Mouse (Mus musculus): ENCODE measurements around the gene Sdhaf3.

DNA sequence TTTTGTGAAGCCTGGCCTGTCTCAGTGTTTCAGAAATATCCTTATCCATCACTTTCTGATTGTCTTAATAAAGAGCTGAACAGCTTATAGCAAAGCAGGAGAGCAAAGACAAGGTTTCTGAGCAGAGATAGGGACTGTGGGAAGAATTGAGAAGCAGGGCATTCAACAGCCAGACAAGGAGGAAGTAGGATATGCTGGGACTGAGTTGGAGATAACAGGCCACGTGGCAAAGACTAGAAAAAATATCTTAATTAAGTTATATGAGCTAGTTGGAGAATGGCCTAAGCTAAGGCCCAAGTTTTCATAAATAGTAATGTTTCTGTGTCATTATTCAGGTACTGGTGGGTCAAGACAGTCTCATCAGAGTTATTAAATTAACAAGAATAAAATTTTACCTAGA lies 8.2 kb upstream of the Sdhaf3 start:
- TF ChIP-seq POLR2A (IDR thresholded peaks at IDR 0.05; ENCODE audit: borderline replicate concordance, insufficient read depth, low read length) (no peak), CTCF (IDR thresholded peaks at IDR 0.05; ENCODE audit: borderline replicate concordance, insufficient read depth, low read depth, low read length) (no peak)

Data from cerebellum, adult 2 months (tissue).